Comparison of ENCODE assay signal across 14 mouse cellular contexts in the genomic region with DNA sequence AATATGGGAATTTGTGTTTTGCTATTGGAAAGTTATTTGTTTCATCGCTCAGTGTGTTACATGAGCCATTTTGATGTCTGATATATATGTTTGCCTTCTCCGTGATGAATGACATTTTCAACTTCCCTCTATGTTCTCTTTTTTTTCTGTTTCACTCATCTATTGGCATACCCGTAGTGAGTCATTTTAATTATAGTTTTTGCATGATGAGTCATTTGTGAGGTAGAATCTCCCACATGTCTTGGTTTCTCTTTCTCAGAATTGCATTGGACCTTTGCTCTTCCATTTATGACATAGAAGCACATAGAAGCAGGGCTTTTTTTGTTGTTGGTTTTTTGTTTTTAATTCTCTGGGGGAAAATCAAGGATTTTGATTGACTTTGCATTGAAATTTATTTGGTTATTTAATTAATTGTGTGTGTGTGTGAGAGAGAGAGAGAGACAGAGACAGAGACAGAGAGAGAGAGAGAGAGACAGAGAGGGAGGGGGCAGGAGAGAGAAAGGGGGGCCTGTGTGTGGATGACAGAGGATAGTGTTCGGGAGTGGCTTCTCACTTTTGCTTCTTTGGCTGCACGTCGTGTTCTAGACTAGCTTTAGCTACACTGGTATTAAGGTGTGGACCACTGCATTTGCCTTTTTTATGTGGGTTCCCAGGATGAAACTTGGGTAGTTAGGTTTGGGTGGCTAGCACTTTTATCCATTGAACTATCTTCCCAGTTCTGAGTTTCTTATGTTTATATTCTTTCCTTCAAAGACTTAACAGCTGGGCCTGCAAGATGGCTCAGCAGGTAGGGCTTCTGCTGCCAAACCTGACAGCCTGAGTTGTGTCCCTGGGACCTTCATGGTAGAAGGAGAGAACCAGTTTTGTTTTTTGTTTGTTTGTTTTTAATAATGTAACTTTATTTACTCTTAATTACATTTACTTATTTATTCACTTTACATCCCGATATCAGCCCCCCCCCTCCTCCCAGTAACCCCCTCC. TPM values are rescaled to one million over a fixed set of nuclear protein-coding genes. Genes with fewer than 3 reads are reported as not detected.
DNase-seq lines count a peak whose midpoint lies in the region; ATAC-seq and TF ChIP-seq lines count a peak whose summit lies in the region.
"Had no signal": no experiment of that assay in that cellular context is flagged by ENCODE, and none has a peak within 500 bp of the region (broad histone marks: within the 10 kb centered on the region; RNA-seq: fewer than 3 reads in every experiment).

No protein-coding gene starts in this region.

- CTCF ChIA-PET in Patski (lab: Charles Lee): no interaction called here

- H3K9ac ChIP-seq in midbrain, embryonic 11.5 days (ENCODE audit: low read length): no peak overlapping the region
- H3K9ac ChIP-seq: liver, embryonic 12.5 days had no signal

- H3K36me3 ChIP-seq in megakaryocyte, embryonic 14.5 days (replicated peaks; ENCODE audit: low read length): peaks cover 12% of the 10 kb centered on the region
- no peaks in the 10 kb centered on the region for H3K36me3 ChIP-seq in midbrain, embryonic 11.5 days (ENCODE audit: control insufficient read depth, insufficient read depth, low read length)
- H3K36me3 ChIP-seq in embryonic facial prominence, embryonic 10.5 days (replicated peaks): peaks cover 5% of the 10 kb centered on the region

- in situ Hi-C loops in Patski (cut with MboI; ENCODE audit: low pct_unique_long_range_greater_than_20kb): no loop called here

- H3K4me2 ChIP-seq in midbrain, embryonic 11.5 days: no peak overlapping the region
- H3K4me2 ChIP-seq: liver, embryonic 12.5 days had no signal

- peaks cover 45% of the 10 kb centered on the region for H3K4me1 ChIP-seq in megakaryocyte, embryonic 14.5 days
- no peaks in the 10 kb centered on the region for H3K4me1 ChIP-seq in midbrain, embryonic 11.5 days (ENCODE audit: control insufficient read depth, insufficient read depth, low read length)
- H3K4me1 ChIP-seq in embryonic facial prominence, embryonic 10.5 days: no peaks in the 10 kb centered on the region

- peak; percentile 72 for ATAC-seq in Patski
- no peak for ATAC-seq in midbrain, embryonic 11.5 days (ENCODE audit: low FRiP score)
- ATAC-seq: liver, embryonic 12.5 days had no signal

- no peak for TF ChIP-seq CTCF in Patski (IDR thresholded peaks at IDR 0.05)
- TF ChIP-seq CTCF in layer of hippocampus, adult 2 months (conservative IDR thresholded peaks at IDR 0.05): no peak

- H3K27me3 ChIP-seq in Patski: no peaks in the 10 kb centered on the region
- H3K27me3 ChIP-seq in megakaryocyte, embryonic 14.5 days (replicated peaks): no peaks in the 10 kb centered on the region
- H3K27me3 ChIP-seq in midbrain, embryonic 11.5 days (ENCODE audit: control insufficient read depth, insufficient read depth, low read length): no peaks in the 10 kb centered on the region
- H3K27me3 ChIP-seq in embryonic facial prominence, embryonic 10.5 days (replicated peaks; ENCODE audit: low read depth, poor library complexity, severe bottlenecking): no peaks in the 10 kb centered on the region
- H3K27me3 ChIP-seq: liver, embryonic 12.5 days had no signal

- peak overlapping the region; percentile 46 for H3K4me3 ChIP-seq in megakaryocyte, embryonic 14.5 days (replicated peaks)
- H3K4me3 ChIP-seq in midbrain, embryonic 11.5 days (ENCODE audit: low read depth, low read length): no peak overlapping the region
- no peak overlapping the region for H3K4me3 ChIP-seq in layer of hippocampus, adult 2 months
- no peak overlapping the region for H3K4me3 ChIP-seq in embryonic facial prominence, embryonic 10.5 days
- H3K4me3 ChIP-seq: liver, embryonic 12.5 days had no signal

- no peaks in the 10 kb centered on the region for H3K9me3 ChIP-seq in megakaryocyte, embryonic 14.5 days
- no peaks in the 10 kb centered on the region for H3K9me3 ChIP-seq in midbrain, embryonic 11.5 days (ENCODE audit: control insufficient read depth, low read length)
- peaks cover 4% of the 10 kb centered on the region; the same call in 1 of the 2 replicates for H3K9me3 ChIP-seq in embryonic facial prominence, embryonic 10.5 days
- H3K9me3 ChIP-seq: liver, embryonic 12.5 days had no signal

- POLR2A ChIA-PET in Patski (lab: Charles Lee): no interaction called here

- DNase-seq in A20 (ENCODE audit: low read depth, low spot score): peak; percentile 55
- no peak for DNase-seq in Patski (ENCODE audit: low read depth, low spot score)
- DNase-seq in cerebellum, postnatal 14 days: peak; percentile 76 to 79
- DNase-seq in midbrain, embryonic 11.5 days (ENCODE audit: low spot score, missing footprints): no peak
- DNase-seq in kidney, adult 8-10 months: no peak
- DNase-seq in layer of hippocampus, adult 2 months (ENCODE audit: low spot score in 2 of 2): no peak
- DNase-seq in embryonic facial prominence, embryonic 10.5 days (ENCODE audit: low spot score): no peak
- DNase-seq: adrenal gland, postnatal 25 days; kidney, adult 2 months; layer of hippocampus, postnatal 36 days; right cerebral cortex, adult 18-20 months had no signal

- no peak overlapping the region for H3K27ac ChIP-seq in midbrain, embryonic 11.5 days (ENCODE audit: low read depth, low read length)
- no peak overlapping the region for H3K27ac ChIP-seq in layer of hippocampus, adult 2 months
- H3K27ac ChIP-seq in embryonic facial prominence, embryonic 10.5 days (replicated peaks): no peak overlapping the region
- H3K27ac ChIP-seq: liver, embryonic 12.5 days; macrophage had no signal

- 77% methylated on average over 7 of the region's 7 CpGs for whole genome bisulfite sequencing in midbrain, embryonic 11.5 days
- 85% methylated on average over 7 of the region's 7 CpGs for WGBS in embryonic facial prominence, embryonic 10.5 days

RNA-seq across cellular contexts. Expression of a gene that starts 11.0 kb away (rescaled TPM):
- polyA plus RNA-seq in Patski (2021): 68.3 TPM
- 5.6 and 6.9 TPM in 2 replicates for polyA plus RNA-seq in megakaryocyte, embryonic 14.5 days (2012; ENCODE audit: insufficient read depth, low replicate concordance)
- polyA plus RNA-seq in midbrain, embryonic 11.5 days (2014; fragmentation: Nextera tagmentation; extraction: Ambion mirVana): 30.3 and 33.0 TPM in 2 replicates
- total RNA-seq in layer of hippocampus, adult 2 months (2021): 10 to 100 TPM; 89.9 to 91.9 TPM
- polyA plus RNA-seq in embryonic facial prominence, embryonic 10.5 days (2016; fragmentation: Nextera tagmentation; extraction: Ambion mirVana): 31.0 and 32.0 TPM in 2 replicates

Comparison
In these comparisons a context has a peak if more than half of its experiments do, and no peak if none do; other contexts are left out.
1. DNase-seq: peak in A20 (single experiment) and cerebellum, postnatal 14 days (2 of 2); none in Patski (single experiment), midbrain, embryonic 11.5 days (single experiment), kidney, adult 8-10 months (0 of 2), layer of hippocampus, adult 2 months (0 of 2) and embryonic facial prominence, embryonic 10.5 days (single experiment).